Mouse (Mus musculus): Measurements from ENCODE around the gene Metap1d.

Gene Metap1d

GRCm38 (mm10) chr2:71453161-71453916, at the start of gene Metap1d:
Gene Metap1d (plus strand): TSS chr2:71453276.
- DNase-seq (ENCODE audit: low read depth, low spot score), result peak; percentile 93

GRCm38 (mm10) chr2:71405613-71406012, 47.5 kb upstream of the Metap1d start:
- no peak for DNase-seq (ENCODE audit: low read depth, low spot score)

DNA sequence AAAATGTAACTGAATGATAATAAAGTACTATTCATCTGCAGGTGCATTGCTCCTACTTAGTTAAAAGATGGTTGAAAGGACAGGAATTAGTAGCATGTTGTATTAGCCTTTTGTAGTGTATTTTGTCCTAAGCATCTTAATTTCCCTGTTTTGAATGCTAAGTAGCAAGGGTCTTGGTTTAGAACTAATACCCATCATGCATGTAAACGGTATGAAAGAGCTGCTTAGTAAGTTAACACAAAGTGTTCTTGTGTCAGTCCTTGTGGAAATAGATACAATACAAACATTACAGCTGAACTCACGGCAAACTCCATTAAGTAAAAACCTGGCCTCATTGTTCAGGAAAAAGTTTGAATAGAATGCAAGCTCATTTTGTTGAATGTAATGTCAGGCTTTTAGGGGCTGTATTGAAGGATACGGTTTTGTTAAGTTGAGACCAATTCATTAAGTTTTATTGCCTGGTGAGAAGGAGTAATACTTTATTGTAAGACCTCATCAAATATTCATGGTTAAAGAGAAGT, 34.3 kb upstream of the Metap1d start:
- DNase-seq (ENCODE audit: low read depth, low spot score), result no peak

- DNase-seq (ENCODE audit: low read depth, low spot score), result no peak
Measured at GRCm38 (mm10) chr2:71419408-71419807, 33.7 kb upstream of the Metap1d start.

DNA sequence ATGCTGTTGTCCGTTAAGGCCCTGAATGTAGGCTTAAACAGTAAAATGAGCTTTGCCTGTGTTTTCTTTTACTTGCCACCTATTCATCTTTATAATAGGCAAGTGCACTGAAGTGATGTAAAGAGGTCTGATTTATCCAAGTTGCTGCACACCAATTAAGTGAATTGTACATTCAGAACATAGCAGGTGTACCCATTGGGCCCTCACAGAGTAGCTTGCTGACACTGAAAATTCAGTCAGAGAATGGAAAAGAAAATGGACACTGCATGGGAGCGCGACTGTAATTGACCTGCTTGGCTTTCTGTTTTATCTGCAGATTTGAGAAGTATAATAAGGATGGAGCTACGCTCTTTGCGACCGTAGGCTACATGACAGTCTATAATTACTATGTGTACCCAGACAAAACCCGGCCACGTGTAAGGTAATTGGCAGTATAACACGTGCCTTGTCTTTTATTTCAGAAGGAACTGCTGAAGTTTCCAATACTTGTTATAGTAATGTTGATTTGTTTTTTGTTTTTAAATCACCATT, 32.1 kb upstream of the Metap1d start:
- DNase-seq (ENCODE audit: low read depth, low spot score), result no peak

GRCm38 (mm10) chr2:71424545-71424944, 28.5 kb upstream of the Metap1d start:
- no peak for DNase-seq (ENCODE audit: low read depth, low spot score)

GRCm38 (mm10) chr2:71435440-71435839, 17.6 kb upstream of the Metap1d start:
- DNase-seq (ENCODE audit: low read depth, low spot score), result no peak

- no peak for DNase-seq (ENCODE audit: low read depth, low spot score)
Measured at GRCm38 (mm10) chr2:71443376-71443775, 9.7 kb upstream of the Metap1d start.

DNA sequence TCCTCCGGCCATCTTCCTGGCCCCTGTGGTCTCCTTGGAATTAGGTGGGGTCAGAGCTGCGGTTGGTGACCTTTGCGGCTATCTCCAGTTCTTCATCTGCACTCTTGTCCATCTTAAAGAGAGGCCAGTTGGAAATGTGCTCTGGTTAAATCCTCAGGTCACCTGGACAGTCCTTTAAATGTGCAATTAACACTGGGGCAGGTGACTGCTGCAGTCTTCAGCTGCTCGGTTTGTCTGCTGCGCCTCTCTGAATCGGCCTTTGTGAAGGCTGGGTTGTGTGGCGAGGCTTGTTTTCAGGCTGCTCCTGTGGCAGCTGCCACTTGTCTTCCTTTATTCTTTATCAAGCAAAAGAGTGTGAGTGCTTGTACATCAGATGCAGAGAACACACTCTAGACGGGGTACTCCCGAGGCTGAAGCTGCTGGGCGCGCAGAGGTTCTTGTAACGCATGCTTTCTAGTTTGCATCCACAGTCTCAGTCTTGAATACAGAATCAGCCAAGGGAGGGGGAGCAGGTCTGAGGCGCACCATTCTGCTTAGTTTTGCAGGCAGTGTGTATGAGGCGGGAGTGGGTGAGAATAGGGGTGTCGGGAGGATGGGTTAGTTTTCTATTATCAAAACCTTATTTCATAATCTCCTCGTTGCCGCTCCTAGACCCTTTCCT, 7.4 kb upstream of the Metap1d start:
- no peak for DNase-seq (ENCODE audit: low read depth, low spot score)

DNA sequence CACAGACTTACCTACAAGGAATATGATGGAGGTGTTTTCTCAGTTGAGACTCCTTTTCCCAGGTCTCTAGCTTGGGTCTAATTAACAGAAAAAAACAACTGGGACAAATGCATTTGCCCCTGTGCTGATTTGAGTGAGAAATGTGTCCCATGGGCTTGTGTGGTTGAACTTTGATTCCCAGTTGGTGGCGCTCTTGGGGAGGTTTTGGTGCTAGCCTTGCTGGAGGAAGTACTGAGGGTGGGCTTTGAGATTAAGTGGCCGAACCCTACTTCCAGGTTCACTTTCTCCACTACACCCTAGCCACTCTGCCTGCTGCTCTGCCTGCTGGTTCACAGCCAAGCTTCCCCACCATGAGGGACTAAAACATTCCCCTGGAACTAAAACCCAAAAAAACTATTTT, 3.5 kb upstream of the Metap1d start:
- no peak for DNase-seq (ENCODE audit: low read depth, low spot score)

DNA sequence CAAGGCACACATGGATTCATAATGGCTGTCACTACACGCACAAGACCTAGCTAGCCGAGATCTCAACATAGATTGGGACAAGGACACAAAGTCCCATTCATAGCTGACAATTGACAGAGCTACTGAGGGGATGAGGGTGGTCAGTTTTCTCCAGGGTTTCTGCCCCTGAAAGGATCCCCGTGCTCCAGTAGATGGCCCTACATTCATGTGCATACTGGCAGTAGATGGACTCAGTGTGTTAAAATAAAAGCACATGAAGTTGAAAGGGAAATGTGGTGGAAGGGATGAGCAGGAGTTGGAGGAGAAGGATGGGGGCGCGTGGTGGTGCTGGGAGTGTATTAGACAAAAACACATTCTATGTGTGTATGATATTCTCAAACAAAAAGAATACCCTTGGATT, 1.3 kb upstream of the Metap1d start:
- DNase-seq (ENCODE audit: low read depth, low spot score), result no peak

- no peak for DNase-seq (ENCODE audit: low read depth, low spot score)
Measured at GRCm38 (mm10) chr2:71453917-71454260, 813 bp downstream of the Metap1d start.

- no peak for DNase-seq (ENCODE audit: low read depth, low spot score)
Measured at GRCm38 (mm10) chr2:71458624-71459023, 5.5 kb downstream of the Metap1d start.

GRCm38 (mm10) chr2:71459659-71460058, 6.6 kb downstream of the Metap1d start:
- no peak for DNase-seq (ENCODE audit: low read depth, low spot score)

DNA sequence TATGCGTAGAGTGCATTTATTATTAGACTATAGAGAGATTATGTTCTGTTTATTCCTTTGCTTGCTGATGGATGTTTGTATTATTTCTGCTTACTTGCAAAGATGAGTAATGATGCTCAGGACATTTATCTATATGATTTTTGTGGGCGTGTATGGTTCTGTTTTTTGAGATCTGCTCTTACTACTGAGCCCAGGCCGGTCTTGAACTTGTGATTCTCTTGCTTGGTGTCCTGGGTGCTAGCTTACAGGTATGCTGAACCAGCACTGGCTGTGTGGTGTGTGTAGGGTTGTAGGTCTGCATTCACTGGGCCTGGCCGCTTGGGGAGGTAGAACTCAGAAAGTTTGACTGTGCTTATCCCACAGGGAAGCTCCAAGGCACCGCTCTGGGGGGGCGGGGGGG, 8.1 kb downstream of the Metap1d start:
- DNase-seq (ENCODE audit: low read depth, low spot score), result no peak

- DNase-seq (ENCODE audit: low read depth, low spot score), result no peak
Measured at GRCm38 (mm10) chr2:71461589-71461988, 8.5 kb downstream of the Metap1d start.

GRCm38 (mm10) chr2:71462066-71462465, 9.0 kb downstream of the Metap1d start:
- DNase-seq (ENCODE audit: low read depth, low spot score), result no peak

DNA sequence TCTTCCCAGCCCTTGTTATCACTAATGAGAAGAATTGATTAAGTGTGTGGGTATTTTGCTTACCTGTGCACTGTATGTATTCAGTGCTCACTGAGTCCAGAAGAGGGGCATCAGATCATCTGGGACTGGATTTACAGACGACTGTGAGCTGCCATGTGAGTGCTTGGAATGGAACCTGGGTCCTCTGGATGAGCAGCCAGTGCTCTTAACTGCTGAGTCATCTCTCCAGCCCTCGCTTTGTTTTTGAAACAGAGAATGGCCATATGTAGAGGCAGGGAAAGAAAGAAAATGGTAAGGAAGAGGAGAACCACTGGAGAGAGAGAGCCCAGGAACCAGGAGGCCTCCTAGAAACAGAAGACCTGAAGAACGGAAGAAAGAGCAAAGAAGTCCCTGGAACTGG, 9.5 kb downstream of the Metap1d start:
- DNase-seq (ENCODE audit: low read depth, low spot score), result no peak

DNA sequence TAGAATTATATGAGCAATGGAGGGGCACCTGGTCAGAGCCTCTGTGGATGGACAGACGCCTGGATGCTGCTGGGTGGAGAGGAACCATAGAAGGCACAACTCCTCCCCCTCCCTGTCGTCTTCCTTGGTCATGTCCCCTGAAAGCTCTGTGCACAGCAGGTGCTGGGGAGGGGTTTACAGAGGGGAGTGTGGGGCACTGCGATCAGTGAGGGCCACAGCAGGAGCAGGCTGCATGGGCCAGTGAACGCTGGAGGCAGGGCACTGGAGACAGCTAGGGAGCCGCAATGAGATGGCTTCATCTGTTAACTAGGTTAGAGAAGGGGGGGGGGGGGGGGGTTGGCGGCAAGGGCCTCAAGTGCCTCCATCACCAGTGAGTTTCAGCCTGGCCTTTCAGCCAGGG, 13.0 kb downstream of the Metap1d start:
- DNase-seq (ENCODE audit: low read depth, low spot score), result no peak

GRCm38 (mm10) chr2:71466861-71467450, 13.9 kb downstream of the Metap1d start:
- DNase-seq (ENCODE audit: low read depth, low spot score), result peak; percentile 9

- no peak for DNase-seq (ENCODE audit: low read depth, low spot score)
Measured at GRCm38 (mm10) chr2:71471094-71471493, 18.0 kb downstream of the Metap1d start.

- no peak for DNase-seq (ENCODE audit: low read depth, low spot score)
Measured at GRCm38 (mm10) chr2:71473830-71474229, 20.8 kb downstream of the Metap1d start.

DNA sequence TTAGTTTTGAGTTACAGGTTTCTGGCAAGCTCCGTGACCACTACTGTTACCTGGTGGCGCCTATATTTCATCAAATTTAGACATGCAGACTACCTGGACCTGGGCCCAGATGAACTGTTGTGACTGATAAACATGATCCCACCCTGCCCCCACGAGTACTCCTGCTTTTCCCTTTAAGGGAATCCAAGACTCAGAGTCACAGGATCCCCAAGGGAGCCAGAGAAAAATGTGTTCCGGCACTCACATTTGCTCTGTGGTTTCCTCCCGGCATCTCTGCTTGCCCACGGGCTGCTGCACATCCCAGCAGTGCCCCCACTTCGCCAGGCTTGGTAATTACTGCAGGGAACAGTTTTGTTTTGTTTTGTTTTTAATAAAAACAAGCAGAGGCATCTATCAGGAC, 21.3 kb downstream of the Metap1d start:
- DNase-seq (ENCODE audit: low read depth, low spot score), result no peak

Measured in retina, postnatal 7 days (tissue).